Mouse (Mus musculus) c-Kit-positive CD71-positive TER-119-positive erythroid progenitor cells, embryonic 14.5 days (primary cell): ENCODE results near the gene Sdc4.
A peak's percentile ranks its signal among the peaks of the same experiment; 100 is the strongest.

Experiments used
- DNase-seq: peaks from one replicate; pipeline ENCODE4 v3.0.0-alpha.2; 2013; ENCODE audit warnings: low spot score

Gene Sdc4

GRCm38 (mm10) chr2:164431676-164432465 lies 11.8 kb downstream of the Sdc4 start:
- no peak for DNase-seq

GRCm38 (mm10) chr2:164430697-164431096 lies 13.0 kb downstream of the Sdc4 start:
- DNase-seq = no peak

GRCm38 (mm10) chr2:164429881-164430615 lies 13.6 kb downstream of the Sdc4 start:
- no peak for DNase-seq

GRCm38 (mm10) chr2:164428451-164428850 lies 15.2 kb downstream of the Sdc4 start:
- no peak for DNase-seq

GRCm38 (mm10) chr2:164426952-164427351 lies 16.7 kb downstream of the Sdc4 start:
- DNase-seq = no peak

- DNase-seq = no peak
These were observed 17.6 kb downstream of the Sdc4 start for GRCm38 (mm10) chr2:164426121-164426520.

- DNase-seq = no peak
These were observed 18.3 kb downstream of the Sdc4 start for GRCm38 (mm10) chr2:164425401-164425800.

- DNase-seq = no peak
These were observed 19.3 kb downstream of the Sdc4 start for GRCm38 (mm10) chr2:164424406-164424805.

- no peak for DNase-seq
These were observed 20.2 kb downstream of the Sdc4 start for GRCm38 (mm10) chr2:164423464-164423863.

- DNase-seq = no peak
These were observed 20.9 kb downstream of the Sdc4 start for GRCm38 (mm10) chr2:164422675-164423393.

GRCm38 (mm10) chr2:164421979-164422378 lies 21.7 kb downstream of the Sdc4 start:
- DNase-seq = no peak

GRCm38 (mm10) chr2:164421306-164421705 lies 22.4 kb downstream of the Sdc4 start:
- DNase-seq = no peak

- DNase-seq = no peak
These were observed 24.2 kb downstream of the Sdc4 start for GRCm38 (mm10) chr2:164419489-164419888.

GRCm38 (mm10) chr2:164418308-164418875 lies 25.3 kb downstream of the Sdc4 start:
- no peak for DNase-seq

- peak; percentile 5 for DNase-seq
These were observed 26.5 kb downstream of the Sdc4 start for GRCm38 (mm10) chr2:164417198-164417597.

- DNase-seq = no peak
These were observed 29.1 kb downstream of the Sdc4 start for GRCm38 (mm10) chr2:164414581-164414980.

- no peak for DNase-seq
These were observed 29.5 kb downstream of the Sdc4 start for GRCm38 (mm10) chr2:164414167-164414566.

GRCm38 (mm10) chr2:164407708-164408107 lies 36.0 kb downstream of the Sdc4 start:
- peak; percentile 17 for DNase-seq

GRCm38 (mm10) chr2:164405519-164405918 lies 38.2 kb downstream of the Sdc4 start:
- no peak for DNase-seq

GRCm38 (mm10) chr2:164405060-164405459 lies 38.6 kb downstream of the Sdc4 start, which contains the start of gene Matn4:
Matn4 (minus strand) TSS chr2:164405160.
- no peak for DNase-seq

GRCm38 (mm10) chr2:164404082-164404990 lies 39.4 kb downstream of the Sdc4 start:
- DNase-seq = no peak
